Comparison of ENCODE assay signal across 19 mouse cellular contexts in genomic region chr5:75538458-75538857, GRCm38 (mm10). TPM values are rescaled to one million over a fixed set of nuclear protein-coding genes. Genes with fewer than 3 reads are reported as not detected.
DNase-seq lines count a peak whose midpoint lies in the region; ATAC-seq and TF ChIP-seq lines count a peak whose summit lies in the region.
"Had no signal": no experiment of that assay in that cellular context is flagged by ENCODE, and none has a peak within 500 bp of the region (broad histone marks: within the 10 kb centered on the region; RNA-seq: fewer than 3 reads in every experiment).

No protein-coding gene starts in this region.

- WGBS in heart, embryonic 13.5 days, result 50% methylated on average over 3 of the region's 4 CpGs
- WGBS in heart, adult 2 months, result 74% methylated on average over 4 of the region's 4 CpGs
- WGBS in kidney, embryonic 15.5 days, result 36% methylated on average over 4 of the region's 4 CpGs
- WGBS in stomach, embryonic 15.5 days, result 50% methylated on average over 4 of the region's 4 CpGs
- WGBS in forebrain, postnatal 0 days, result 33% methylated on average over 4 of the region's 4 CpGs

- H3K4me2 ChIP-seq in heart, embryonic 13.5 days, result 0 out of 2 replicates have a peak overlapping the region, but pooled peaks have one; percentile 6
- H3K4me2 ChIP-seq in kidney, embryonic 15.5 days, result no peak overlapping the region
- H3K4me2 ChIP-seq in stomach, embryonic 15.5 days, result no peak overlapping the region
- no peak overlapping the region for H3K4me2 ChIP-seq in forebrain, postnatal 0 days (ENCODE audit: low read depth)
- H3K4me2 ChIP-seq: forebrain, embryonic 15.5 days; hindbrain, embryonic 12.5 days; liver, embryonic 13.5 days; lung, embryonic 14.5 days; midbrain, embryonic 15.5 days had no signal

- H3K9me3 ChIP-seq in heart, embryonic 13.5 days, result no peaks in the 10 kb centered on the region
- H3K9me3 ChIP-seq in kidney, embryonic 15.5 days (replicated peaks), result no peaks in the 10 kb centered on the region
- no peaks in the 10 kb centered on the region for H3K9me3 ChIP-seq in stomach, embryonic 15.5 days
- no peaks in the 10 kb centered on the region for H3K9me3 ChIP-seq in forebrain, postnatal 0 days (ENCODE audit: low read length)
- H3K9me3 ChIP-seq: forebrain, embryonic 15.5 days; hindbrain, embryonic 12.5 days; liver, embryonic 13.5 days; midbrain, embryonic 15.5 days had no signal

- intact Hi-C loops in heart, adult 2 months (cut with DNase I), result no loop called here

- H3K4me1 ChIP-seq in heart, embryonic 13.5 days, result peaks cover 20% of the 10 kb centered on the region
- H3K4me1 ChIP-seq in heart, adult 2 months (ENCODE audit: control insufficient read depth, insufficient read depth, low read length), result no peaks in the 10 kb centered on the region
- peaks cover 13% of the 10 kb centered on the region; the same call in 1 of the 2 replicates for H3K4me1 ChIP-seq in kidney, embryonic 15.5 days
- H3K4me1 ChIP-seq in stomach, embryonic 15.5 days, result peaks cover 3% of the 10 kb centered on the region; the same call in 1 of the 2 replicates
- no peaks in the 10 kb centered on the region for H3K4me1 ChIP-seq in forebrain, postnatal 0 days (ENCODE audit: insufficient read depth)
- H3K4me1 ChIP-seq: forebrain, embryonic 15.5 days; hindbrain, embryonic 12.5 days; midbrain, embryonic 15.5 days had no signal

- no peak for ATAC-seq in heart, embryonic 13.5 days (ENCODE audit: extremely low read depth, insufficient number of reproducible peaks, low FRiP score, low TSS enrichment)
- no peak for ATAC-seq in kidney, embryonic 15.5 days (replicated peaks; ENCODE audit: low FRiP score)
- peak; percentile 34; the same call in 1 of the 2 replicates for ATAC-seq in stomach, embryonic 15.5 days (ENCODE audit: insufficient read depth, low FRiP score, low read depth)
- no peak for ATAC-seq in forebrain, postnatal 0 days
- ATAC-seq: forebrain, embryonic 15.5 days; midbrain, embryonic 15.5 days had no signal

- TF ChIP-seq CTCF in heart, adult 2 months (IDR thresholded peaks at IDR 0.05), result no peak
- no peak for TF ChIP-seq CTCF in forebrain, postnatal 0 days (IDR thresholded peaks at IDR 0.05; ENCODE audit: low read depth)

- H3K36me3 ChIP-seq in heart, embryonic 13.5 days, result no peaks in the 10 kb centered on the region
- no peaks in the 10 kb centered on the region for H3K36me3 ChIP-seq in heart, adult 2 months (ENCODE audit: control insufficient read depth, insufficient read depth, low read length)
- no peaks in the 10 kb centered on the region for H3K36me3 ChIP-seq in kidney, embryonic 15.5 days
- H3K36me3 ChIP-seq in stomach, embryonic 15.5 days, result no peaks in the 10 kb centered on the region
- H3K36me3 ChIP-seq in forebrain, postnatal 0 days (ENCODE audit: insufficient read depth), result no peaks in the 10 kb centered on the region
- H3K36me3 ChIP-seq: forebrain, embryonic 15.5 days; hindbrain, embryonic 12.5 days; liver, embryonic 13.5 days; midbrain, embryonic 15.5 days had no signal

- H3K9ac ChIP-seq in heart, embryonic 13.5 days, result no peak overlapping the region
- H3K9ac ChIP-seq in heart, adult 2 months (ENCODE audit: low read depth, low read length), result no peak overlapping the region
- no peak overlapping the region for H3K9ac ChIP-seq in kidney, embryonic 15.5 days
- H3K9ac ChIP-seq in stomach, embryonic 15.5 days, result no peak overlapping the region
- no peak overlapping the region for H3K9ac ChIP-seq in forebrain, postnatal 0 days
- H3K9ac ChIP-seq: forebrain, embryonic 15.5 days; hindbrain, embryonic 12.5 days; liver, embryonic 13.5 days; lung, embryonic 14.5 days; midbrain, embryonic 15.5 days had no signal

- no peaks in the 10 kb centered on the region for H3K27me3 ChIP-seq in heart, embryonic 13.5 days (replicated peaks)
- no peaks in the 10 kb centered on the region for H3K27me3 ChIP-seq in heart, adult 2 months (ENCODE audit: control insufficient read depth, insufficient read depth, low read length)
- H3K27me3 ChIP-seq in kidney, embryonic 15.5 days, result no peaks in the 10 kb centered on the region
- no peaks in the 10 kb centered on the region for H3K27me3 ChIP-seq in stomach, embryonic 15.5 days (replicated peaks)
- no peaks in the 10 kb centered on the region for H3K27me3 ChIP-seq in forebrain, postnatal 0 days (ENCODE audit: insufficient read depth, low read length)
- H3K27me3 ChIP-seq: forebrain, embryonic 15.5 days; liver, embryonic 13.5 days; midbrain, embryonic 15.5 days had no signal

- no peaks in the 10 kb centered on the region for H3K79me2 ChIP-seq in heart, adult 2 months (replicated peaks; ENCODE audit: control insufficient read depth, insufficient read depth, low read length)

- no peak for DNase-seq in heart, adult 2 months
- DNase-seq in kidney, postnatal 10 days, result peak; percentile 12
- DNase-seq in R1 (ENCODE audit: low read depth, low spot score), result peak; percentile 88
- no peak for DNase-seq in cerebellum, postnatal 14 days
- DNase-seq in forebrain, postnatal 0 days, result no peak
- DNase-seq: adrenal gland, postnatal 25 days; cerebellum, adult 8-10 months; gastrocnemius, postnatal 10 days; liver, embryonic 13.5 days; thymus, postnatal 36 days had no signal

- H3K4me3 ChIP-seq in heart, embryonic 13.5 days, result no peak overlapping the region
- no peak overlapping the region for H3K4me3 ChIP-seq in heart, adult 2 months
- H3K4me3 ChIP-seq in kidney, embryonic 15.5 days (replicated peaks), result no peak overlapping the region
- no peak overlapping the region for H3K4me3 ChIP-seq in stomach, embryonic 15.5 days (replicated peaks)
- H3K4me3 ChIP-seq in forebrain, postnatal 0 days (ENCODE audit: low read depth, low read length), result no peak overlapping the region
- H3K4me3 ChIP-seq: forebrain, embryonic 15.5 days; hindbrain, embryonic 12.5 days; left cerebral cortex, adult 2 months; liver, embryonic 13.5 days; midbrain, embryonic 15.5 days; myocyte had no signal

- no peak overlapping the region for H3K27ac ChIP-seq in heart, embryonic 13.5 days (replicated peaks)
- H3K27ac ChIP-seq in heart, adult 2 months, result no peak overlapping the region
- no peak overlapping the region for H3K27ac ChIP-seq in kidney, embryonic 15.5 days
- no peak overlapping the region for H3K27ac ChIP-seq in stomach, embryonic 15.5 days
- H3K27ac ChIP-seq in forebrain, postnatal 0 days (ENCODE audit: low read depth, low read length), result no peak overlapping the region
- H3K27ac ChIP-seq: forebrain, embryonic 15.5 days; hindbrain, embryonic 12.5 days; left cerebral cortex, adult 2 months; liver, embryonic 13.5 days; midbrain, embryonic 15.5 days had no signal

- no peak for TF ChIP-seq POLR2A in heart, adult 2 months (IDR thresholded peaks at IDR 0.05; ENCODE audit: insufficient read depth, low read depth, low read length)

- no peak for TF ChIP-seq EP300 in heart, adult 2 months (IDR thresholded peaks at IDR 0.05; ENCODE audit: insufficient read depth, low read depth, low read length)

RNA-seq across cellular contexts. Expression of gene Kit, which starts 36.3 kb away (rescaled TPM):
- 10.6 and 11.1 TPM in 2 replicates for polyA plus RNA-seq in heart, embryonic 13.5 days (2015; fragmentation: Nextera tagmentation; extraction: Ambion mirVana)
- 1 to 10 TPM; 2.2 to 2.8 TPM for total RNA-seq in heart, adult 2 months (2021)
- polyA plus RNA-seq in heart, adult 2 months (2012; rRNA removed), result 5.4 and 7.0 TPM in 2 replicates
- polyA plus RNA-seq in kidney, embryonic 15.5 days (2015; fragmentation: Nextera tagmentation; extraction: Ambion mirVana), result 17.5 and 20.2 TPM in 2 replicates
- 40.9 and 50.6 TPM in 2 replicates for polyA plus RNA-seq in stomach, embryonic 15.5 days (2015; fragmentation: Nextera tagmentation; extraction: Ambion mirVana)
- 31.8 and 36.3 TPM in 2 replicates for total RNA-seq in forebrain, postnatal 0 days (2014; rRNA removed)
- polyA plus RNA-seq in forebrain, postnatal 0 days (2015; fragmentation: Nextera tagmentation; extraction: Ambion mirVana), result 17.8 and 24.8 TPM in 2 replicates
- polyA plus RNA-seq: myocyte had no signal

Comparison
In these comparisons a context has a peak if more than half of its experiments do, and no peak if none do; other contexts are left out.
1. DNase-seq: peak in kidney, postnatal 10 days (single experiment) and R1 (single experiment); none in heart, adult 2 months (0 of 2), cerebellum, postnatal 14 days (0 of 2) and forebrain, postnatal 0 days (single experiment).